20 mouse cellular contexts compared by ENCODE assay signal in genomic region chr11:67151651-67152630, GRCm38 (mm10). TPM values are rescaled to one million over a fixed set of nuclear protein-coding genes. Genes with fewer than 3 reads are reported as not detected.
DNase-seq lines count a peak whose midpoint lies in the region; TF ChIP-seq lines count a peak whose summit lies in the region.
"Had no signal": no experiment of that assay in that cellular context is flagged by ENCODE, and none has a peak within 500 bp of the region (broad histone marks: within the 10 kb centered on the region; RNA-seq: fewer than 3 reads in every experiment).

No protein-coding gene starts in this region.

- no peaks in the 10 kb centered on the region for H3K79me2 ChIP-seq in C2C12 (ENCODE audit: control insufficient read depth, insufficient read depth)

- TF ChIP-seq CTCF in C2C12 (IDR thresholded peaks at IDR 0.05; ENCODE audit: control insufficient read depth, insufficient read depth, insufficient read length), result no peak
- no peak for TF ChIP-seq CTCF in brain, embryonic 14.5 days (IDR thresholded peaks at IDR 0.05; ENCODE audit: borderline replicate concordance, extremely low read depth, insufficient read depth, insufficient read length)

- peak; percentile 70 for DNase-seq in heart, adult 11 months
- DNase-seq in heart, adult 8-10 months (ENCODE audit: low spot score), result no peak
- DNase-seq in ES-CJ7 (ENCODE audit: low read depth, low spot score), result peak; percentile 18
- peak; percentile 63 for DNase-seq in brain, embryonic 14.5 days (ENCODE audit: low read depth)
- no peak for DNase-seq in left cerebral cortex, adult 9 months (ENCODE audit: low spot score in 2 of 2)
- DNase-seq in cerebellum, adult 8-10 months, result no peak
- DNase-seq in layer of hippocampus, adult 9-10 months (ENCODE audit: low spot score), result no peak
- DNase-seq: cerebellum, adult 11-12 months; heart, postnatal 36 days; kidney, adult 11 months; kidney, postnatal 14 days; layer of hippocampus, adult 9-11 months; lung, postnatal 4 days had no signal

- H3K36me3 ChIP-seq in C2C12 (ENCODE audit: control insufficient read depth, insufficient read depth), result no peaks in the 10 kb centered on the region
- H3K36me3 ChIP-seq: heart, embryonic 13.5 days; midbrain, embryonic 12.5 days had no signal

- no peaks in the 10 kb centered on the region for H3K79me3 ChIP-seq in C2C12 (ENCODE audit: low read depth)

- TF ChIP-seq POLR2A in brain, embryonic 14.5 days (IDR thresholded peaks at IDR 0.05; ENCODE audit: borderline replicate concordance, extremely low read depth, insufficient read depth, insufficient read length, poor library complexity, severe bottlenecking), result no peak

- no peaks in the 10 kb centered on the region for H3K27me3 ChIP-seq in C2C12 (ENCODE audit: control insufficient read depth, insufficient read depth, insufficient read length)
- H3K27me3 ChIP-seq: heart, embryonic 13.5 days; midbrain, embryonic 12.5 days had no signal

- H3K4me3 ChIP-seq in C2C12 (ENCODE audit: insufficient read depth, poor library complexity, severe bottlenecking), result no peak overlapping the region
- H3K4me3 ChIP-seq: erythroblast, embryonic 14.5 days; heart, embryonic 13.5 days; midbrain, embryonic 12.5 days had no signal

- H3ac ChIP-seq in C2C12 (ENCODE audit: control insufficient read depth, insufficient read length, low read depth), result no peak overlapping the region

TF ChIP-seq in C2C12, 6 proteins besides CTCF, POLR2A, EP300 and RAD21:
- TF ChIP-seq MYOD1 (IDR thresholded peaks at IDR 0.05; ENCODE audit: control insufficient read depth, insufficient read length, low read depth), result no peak
- peak; percentile 70 for TF ChIP-seq USF1 (IDR thresholded peaks at IDR 0.05; ENCODE audit: low read depth)

RNA-seq across cellular contexts. Expression of gene Myh2, which starts 18.9 kb away (rescaled TPM):
- total RNA-seq in heart, adult 8-10 months (2022), result under 1 TPM; 0.29 to 0.47 (median 0.35) TPM
- not detected for polyA plus RNA-seq in C2C12 (2012; fragmentation: generic; extraction: Trizol)
- polyA plus RNA-seq in brain, embryonic 14.5 days (2012; rRNA removed), result 0.08 TPM in 1 of 2 replicates, not detected in the other
- total RNA-seq: heart, postnatal 36 days; MEL had no signal
- polyA plus RNA-seq: embryonic facial prominence, embryonic 11.5 days; erythroblast, embryonic 14.5 days; heart, embryonic 13.5 days; liver, embryonic 14.5 days had no signal

RNA-seq across cellular contexts. Expression of gene Myh1, which starts 47.9 kb away (rescaled TPM):
- 1 to 10 TPM in 1 of 4 experiments, under 1 TPM in 3; 0.29 to 1.2 (median 0.54) TPM for total RNA-seq in heart, adult 8-10 months (2022)
- polyA plus RNA-seq in C2C12 (2012; fragmentation: generic; extraction: Trizol), result 0.02 TPM
- polyA plus RNA-seq in brain, embryonic 14.5 days (2012; rRNA removed), result 0.01 and 0.04 TPM in 2 replicates
- total RNA-seq: heart, postnatal 36 days; MEL had no signal
- polyA plus RNA-seq: erythroblast, embryonic 14.5 days; midbrain, embryonic 12.5 days had no signal

Comparison
In these comparisons a context has a peak if more than half of its experiments do, and no peak if none do; other contexts are left out.
1. DNase-seq: peak in heart, adult 11 months (single experiment), ES-CJ7 (single experiment) and brain, embryonic 14.5 days (single experiment); none in heart, adult 8-10 months (single experiment), left cerebral cortex, adult 9 months (0 of 2), cerebellum, adult 8-10 months (single experiment) and layer of hippocampus, adult 9-10 months (single experiment).